Mouse (Mus musculus) v-Abl transformed pro-B cells (cell line): ENCODE results near the gene Patz1.

Experiments
- in situ Hi-C, 2 experiments: fragments of 400-800 bp; cut with MboI; formaldehyde crosslinking; loops; one replicate each; pipeline ENCODE4 v1.15.1; 2025; ENCODE audit not compliant: unreplicated experiment in 2 of 2

Patz1 gene

GRCm38 (mm10) chr11:3346351-3346750 lies 57.7 kb downstream of the Patz1 start:
- in situ Hi-C loops = loop anchor here in 1 of 2 experiments (10.0 kb wide), 1 partner anchor 58 kb away; the partner anchor contains the start of gene Limk2

GRCm38 (mm10) chr11:3347091-3347834 lies 58.6 kb downstream of the Patz1 start:
- in situ Hi-C loops = loop anchor here in 1 of 2 experiments (10.0 kb wide), 1 partner anchor 58 kb away; the partner anchor contains the start of gene Limk2

GRCm38 (mm10) chr11:3347835-3348195 lies 59.1 kb downstream of the Patz1 start:
- in situ Hi-C loops = loop anchor here in 1 of 2 experiments (10.0 kb wide), 1 partner anchor 57 kb away; the partner anchor contains the start of gene Limk2

DNA sequence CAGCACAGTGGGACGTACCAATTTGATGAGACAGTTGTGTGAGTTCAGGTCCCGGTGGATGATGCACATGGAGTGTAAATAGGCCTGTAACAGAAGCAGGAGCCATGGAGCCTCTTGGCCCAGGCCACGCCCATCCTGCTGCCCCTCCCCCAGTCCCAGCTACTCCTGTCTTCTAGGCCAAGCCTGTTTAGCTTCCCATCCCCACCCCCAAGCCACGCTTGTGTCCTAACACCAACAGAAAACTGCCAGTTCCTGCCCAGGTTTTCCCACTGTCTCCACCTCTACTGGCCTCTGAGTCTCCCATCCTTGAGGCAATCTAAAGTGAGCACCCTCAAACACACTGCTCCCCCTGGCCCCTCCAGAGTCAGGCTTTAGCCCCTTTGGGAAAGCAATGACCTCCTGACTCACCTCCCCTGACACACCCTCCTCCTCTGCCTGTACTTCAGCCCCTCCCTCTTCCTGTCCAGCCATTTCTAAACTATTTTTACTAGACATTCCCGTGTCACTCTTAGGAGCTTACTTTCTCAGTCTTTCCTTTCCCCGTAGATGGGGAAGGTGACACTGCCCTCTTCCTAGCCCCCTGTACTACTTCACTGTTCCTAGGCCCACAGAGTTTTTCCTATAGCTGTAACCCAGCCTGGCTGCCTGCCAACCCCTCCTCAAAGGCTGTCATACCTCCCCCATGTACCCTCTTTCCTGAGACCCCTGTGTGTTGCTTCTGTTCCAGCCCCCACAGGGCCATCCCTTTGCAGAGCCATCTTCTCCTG lies 60.1 kb downstream of the Patz1 start:
- in situ Hi-C loops = loop anchor here in 1 of 2 experiments (10.0 kb wide), 1 partner anchor 56 kb away; the partner anchor contains the start of gene Limk2

DNA sequence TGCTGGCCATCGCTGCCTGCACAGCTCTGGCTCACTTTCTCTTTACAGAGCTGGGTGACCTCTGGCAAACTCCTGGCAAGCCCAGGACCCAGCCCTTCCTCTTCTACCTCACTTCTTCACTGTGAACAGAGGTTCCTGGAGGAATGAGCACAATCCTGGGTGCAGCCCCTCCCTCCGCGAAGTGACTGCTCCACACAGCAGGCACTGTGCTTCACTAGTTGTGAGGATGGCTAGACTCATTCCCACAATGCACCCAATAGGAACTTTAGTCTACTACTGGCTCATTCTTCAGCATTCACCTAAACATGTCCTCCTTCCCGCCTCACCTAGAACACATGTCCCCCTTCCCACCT lies 60.6 kb downstream of the Patz1 start:
- in situ Hi-C loops = loop anchor here in 1 of 2 experiments (10.0 kb wide), 1 partner anchor 55 kb away; the partner anchor contains the start of gene Limk2

- in situ Hi-C loops = loop anchor here in 1 of 2 experiments (10.0 kb wide), 1 partner anchor 443 kb away; no protein-coding TSS in a partner anchor
These were observed 63.5 kb downstream of the Patz1 start for GRCm38 (mm10) chr11:3352131-3352530.

- in situ Hi-C loops = loop anchor here in 1 of 2 experiments (10.0 kb wide), 1 partner anchor 442 kb away; no protein-coding TSS in a partner anchor
These were observed 64.4 kb downstream of the Patz1 start for GRCm38 (mm10) chr11:3352990-3353585.
